Mouse (Mus musculus) brain, embryonic 18.5 days (tissue): ENCODE measurements around the gene Hhat.

Experiments
- DNase-seq: peaks from one replicate; pipeline ENCODE4 v3.0.0-alpha.2; 2012; ENCODE audit warnings: low read depth, low spot score

Gene Hhat

GRCm38 (mm10) chr1:192557978-192558594 lies 212.9 kb downstream of the Hhat start:
- DNase-seq: no peak

GRCm38 (mm10) chr1:192555516-192555915 lies 215.5 kb downstream of the Hhat start:
- no peak for DNase-seq

GRCm38 (mm10) chr1:192550561-192550960 lies 220.5 kb downstream of the Hhat start:
- no peak for DNase-seq

GRCm38 (mm10) chr1:192546843-192547242 lies 224.2 kb downstream of the Hhat start:
- no peak for DNase-seq

- no peak for DNase-seq
Observed at GRCm38 (mm10) chr1:192544901-192545300, 226.1 kb downstream of the Hhat start.

DNA sequence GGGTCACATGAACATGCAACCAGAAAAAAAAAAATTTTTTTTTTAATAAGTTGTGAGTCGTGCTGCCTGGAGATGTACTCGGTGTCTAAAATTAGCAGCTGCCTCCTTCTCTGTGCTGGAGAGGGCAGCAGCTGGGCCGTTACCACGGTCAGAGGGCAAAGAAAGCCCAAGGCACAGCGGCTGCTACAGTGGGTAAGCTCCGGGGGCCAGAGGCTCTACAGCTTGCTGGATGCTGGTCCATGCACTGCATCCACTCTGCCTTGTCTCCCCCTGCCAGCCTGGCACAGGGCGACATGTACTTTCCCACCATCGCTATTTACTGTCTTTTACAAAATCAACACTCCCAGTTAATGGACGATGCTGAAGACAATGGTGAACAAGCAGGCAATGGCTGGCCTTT lies 226.9 kb downstream of the Hhat start:
- DNase-seq: no peak

DNA sequence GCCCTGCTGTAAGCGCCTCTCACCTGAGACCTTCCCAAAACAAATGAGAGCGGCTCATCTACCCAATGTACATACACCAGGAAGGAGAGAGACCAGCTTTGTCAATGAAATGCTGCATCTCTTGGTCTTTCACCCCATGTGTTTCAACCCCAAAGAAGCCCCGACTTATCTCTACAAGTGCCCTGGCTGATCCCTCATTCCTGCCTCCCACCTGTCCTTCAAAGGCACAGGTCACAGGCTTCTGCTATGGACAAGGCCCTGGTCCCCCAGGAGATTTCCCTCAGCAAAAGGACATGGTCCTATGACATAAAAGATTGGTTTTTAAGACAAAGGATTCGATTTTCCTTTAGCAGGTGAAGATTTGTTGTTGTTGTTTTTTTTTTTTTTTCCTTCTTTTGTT lies 227.3 kb downstream of the Hhat start:
- no peak for DNase-seq

- no peak for DNase-seq
Observed at GRCm38 (mm10) chr1:192542093-192542492, 228.9 kb downstream of the Hhat start.

DNA sequence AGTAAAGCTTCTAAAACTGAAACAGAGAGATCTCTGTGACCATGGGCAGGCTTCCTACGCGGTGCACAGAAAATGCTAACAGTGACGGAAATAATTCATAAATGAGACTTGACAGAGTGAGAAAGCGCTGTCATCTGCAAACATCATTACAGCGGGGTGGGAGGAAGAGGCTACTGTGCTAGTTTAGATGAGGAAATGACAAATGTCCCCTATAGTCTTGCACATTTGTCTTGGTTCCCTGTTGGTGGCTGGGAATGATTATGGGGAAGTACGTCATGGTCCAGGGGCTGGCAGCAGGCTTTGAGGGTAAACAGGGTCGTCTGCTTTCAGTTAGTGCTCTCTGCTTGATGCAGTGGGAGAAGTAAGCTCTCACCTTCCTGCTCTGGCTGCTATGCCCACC lies 233.9 kb downstream of the Hhat start:
- no peak for DNase-seq

- no peak for DNase-seq
Observed at GRCm38 (mm10) chr1:192536440-192536839, 234.6 kb downstream of the Hhat start.

GRCm38 (mm10) chr1:192533016-192533415 lies 238.0 kb downstream of the Hhat start:
- DNase-seq: no peak

DNA sequence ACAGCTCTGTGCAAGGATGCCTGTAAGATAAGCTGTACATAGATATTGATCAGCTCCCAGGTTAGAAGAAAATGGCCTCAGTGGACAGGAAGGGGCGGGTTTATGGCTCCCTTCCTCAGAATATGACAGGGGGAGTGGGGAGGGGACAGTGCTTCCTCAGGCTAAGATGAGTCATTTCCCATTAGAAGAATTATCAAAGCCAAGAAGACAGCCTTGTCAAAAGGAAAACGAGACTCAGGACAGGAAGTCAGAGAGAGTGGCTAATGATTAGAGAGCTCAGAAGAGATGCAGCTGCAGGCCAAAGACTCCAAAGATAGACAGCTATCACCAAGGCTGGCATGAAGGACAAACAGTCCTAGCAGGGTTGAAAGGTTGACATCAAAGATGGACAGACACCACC lies 238.8 kb downstream of the Hhat start:
- DNase-seq: no peak

- DNase-seq: no peak
Observed at GRCm38 (mm10) chr1:192531490-192532146, 239.4 kb downstream of the Hhat start.

DNA sequence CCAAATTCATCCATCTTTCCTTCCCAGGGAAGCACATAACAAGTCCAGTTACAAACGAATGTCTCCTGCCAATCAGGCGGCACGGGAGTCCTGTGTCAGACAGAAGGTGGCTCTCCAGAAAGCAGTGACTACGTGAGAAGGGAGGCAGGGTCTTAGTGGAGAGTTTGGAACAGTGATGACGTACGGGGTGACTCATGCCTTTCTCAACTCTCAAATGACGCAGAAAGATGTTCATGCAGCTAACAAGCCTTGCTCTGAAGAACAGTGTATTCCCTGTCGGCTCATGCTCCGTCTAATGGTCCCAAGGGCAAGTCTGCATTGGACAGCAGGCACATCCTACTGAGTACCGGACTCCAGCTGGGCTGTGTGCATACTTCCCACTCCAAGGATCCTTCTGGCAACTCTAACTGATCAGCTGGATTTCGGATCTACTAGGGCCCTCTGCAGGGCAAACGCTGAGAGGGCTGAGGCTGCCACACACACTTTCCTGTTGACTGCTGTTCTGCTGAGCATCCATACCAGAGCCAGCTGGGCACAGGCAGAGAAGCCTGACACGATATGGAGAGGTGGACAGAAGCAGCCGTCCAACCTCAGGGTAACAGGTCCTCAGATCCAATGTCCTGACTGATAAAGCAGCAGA lies 245.2 kb downstream of the Hhat start:
- no peak for DNase-seq

DNA sequence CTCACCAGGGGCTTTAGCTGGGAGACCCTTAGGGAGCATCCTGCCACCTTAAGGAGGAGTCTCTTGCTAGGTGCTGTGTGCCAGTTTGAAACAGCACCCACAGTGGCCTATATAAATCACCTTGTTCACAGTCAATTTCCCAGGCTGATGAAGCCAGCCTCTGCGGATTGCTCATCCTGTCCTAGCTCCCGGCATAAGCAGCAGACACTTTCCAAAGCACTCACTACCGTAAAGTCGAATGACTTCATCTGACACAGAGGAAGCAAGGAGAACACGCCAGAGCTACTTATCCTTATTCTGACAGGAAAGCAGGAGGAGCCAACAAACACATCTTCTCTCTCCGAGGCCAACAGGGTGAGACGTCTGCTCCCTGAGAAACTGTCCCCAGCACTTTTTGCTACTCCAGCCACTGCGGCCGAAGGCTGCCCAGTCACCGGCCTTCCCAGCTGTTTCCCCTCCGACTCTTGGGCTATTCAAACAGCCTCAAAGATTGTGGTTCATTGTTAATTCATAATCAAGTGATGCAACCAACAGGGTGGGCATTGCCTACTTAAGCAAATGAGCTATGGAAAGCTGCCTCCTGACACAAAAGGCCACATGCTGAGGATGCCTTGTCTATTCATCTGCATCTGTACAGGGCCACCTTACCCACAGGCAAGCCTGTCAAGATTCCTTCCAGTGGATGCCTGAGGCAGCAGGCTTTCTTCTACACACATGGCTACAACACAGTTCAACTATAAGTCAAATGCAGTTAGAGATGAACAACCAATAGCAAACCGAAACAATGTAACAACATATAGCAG lies 248.4 kb downstream of the Hhat start:
- DNase-seq: no peak

DNA sequence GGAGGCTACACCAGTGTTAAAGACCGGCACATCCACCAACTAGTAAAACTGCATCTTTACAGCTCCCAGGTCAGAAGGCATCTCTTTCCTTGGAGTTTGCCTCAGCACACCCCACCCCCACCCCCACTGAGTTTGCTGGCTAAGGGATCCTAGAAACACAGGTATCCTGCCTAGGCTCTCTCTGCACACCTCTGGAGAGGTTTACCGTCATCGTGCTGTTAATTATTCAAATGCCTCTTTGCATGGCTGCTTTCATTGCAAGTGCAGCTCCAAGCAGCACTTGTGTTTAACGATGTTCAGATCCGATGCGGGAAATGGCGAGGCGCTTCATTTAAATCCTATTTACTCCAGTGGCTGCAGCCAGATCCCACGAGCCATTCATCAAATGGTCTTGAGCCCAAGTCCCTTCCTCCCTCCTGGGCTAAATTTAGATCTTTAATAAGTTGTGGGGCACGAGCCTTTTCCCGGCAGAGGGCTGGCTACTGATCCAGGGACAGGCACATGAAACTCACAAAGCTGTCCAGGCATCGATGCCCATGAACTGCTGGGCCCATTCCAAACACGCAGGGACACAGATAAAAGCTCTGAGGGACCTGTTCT lies 250.1 kb downstream of the Hhat start:
- no peak for DNase-seq

- no peak for DNase-seq
Observed at GRCm38 (mm10) chr1:192519713-192520112, 251.3 kb downstream of the Hhat start.

DNA sequence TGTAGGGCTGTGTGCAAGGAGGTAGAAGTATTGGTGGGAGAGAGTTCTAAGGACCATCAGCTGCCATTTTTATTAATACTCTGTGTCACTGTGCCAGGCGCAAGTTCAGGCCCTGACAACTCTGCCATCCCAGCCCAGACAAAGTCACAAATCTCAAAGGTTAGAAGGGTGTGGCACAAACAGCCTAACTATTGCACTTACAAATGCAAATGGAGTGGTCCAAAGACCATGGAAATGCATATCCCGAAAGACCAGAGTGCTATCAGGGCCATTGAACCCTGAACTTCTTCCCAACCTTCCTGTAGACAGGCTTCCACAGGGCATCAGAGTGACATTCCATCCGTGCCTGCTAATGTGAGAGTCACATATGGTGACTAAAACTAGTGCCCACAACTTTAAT lies 255.7 kb downstream of the Hhat start:
- no peak for DNase-seq

DNA sequence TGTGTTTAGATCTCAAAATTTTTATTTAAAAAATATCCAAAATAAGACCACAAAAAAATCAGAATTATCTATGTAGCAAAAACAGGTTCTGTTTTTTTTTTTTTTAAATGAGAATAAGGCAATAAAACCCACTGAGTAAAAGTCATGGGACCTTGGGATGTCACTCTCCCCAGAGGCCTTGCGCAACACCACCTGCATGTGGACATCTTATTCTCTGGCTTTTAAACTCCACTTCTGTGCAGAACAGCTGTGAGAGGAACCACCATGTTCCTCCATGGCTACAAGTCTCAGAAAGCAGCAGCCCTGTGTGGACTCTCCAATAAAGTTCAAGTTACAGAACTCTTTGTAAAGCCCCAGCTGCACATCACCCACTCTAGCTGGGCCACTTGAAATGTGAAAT lies 258.2 kb downstream of the Hhat start:
- no peak for DNase-seq

DNA sequence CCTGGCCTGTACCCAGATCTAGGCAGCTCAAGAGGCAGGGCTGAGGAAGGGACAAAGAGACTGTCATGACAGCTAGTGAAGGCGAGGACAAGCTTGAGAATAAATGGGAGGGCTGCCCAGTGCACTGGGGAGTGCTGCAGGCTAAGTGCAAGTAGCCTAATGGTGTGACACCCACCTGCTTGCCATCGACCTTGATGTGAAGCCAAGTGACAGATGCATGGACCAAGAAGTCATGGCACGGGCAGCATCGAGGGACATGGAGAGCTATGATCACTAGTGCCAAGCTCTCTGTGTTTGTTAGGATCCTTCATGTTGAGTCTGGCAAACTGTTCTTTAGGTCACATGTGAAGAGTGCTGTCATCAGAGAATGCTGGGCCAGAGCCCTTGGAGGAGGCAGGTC lies 267.4 kb downstream of the Hhat start:
- no peak for DNase-seq

DNA sequence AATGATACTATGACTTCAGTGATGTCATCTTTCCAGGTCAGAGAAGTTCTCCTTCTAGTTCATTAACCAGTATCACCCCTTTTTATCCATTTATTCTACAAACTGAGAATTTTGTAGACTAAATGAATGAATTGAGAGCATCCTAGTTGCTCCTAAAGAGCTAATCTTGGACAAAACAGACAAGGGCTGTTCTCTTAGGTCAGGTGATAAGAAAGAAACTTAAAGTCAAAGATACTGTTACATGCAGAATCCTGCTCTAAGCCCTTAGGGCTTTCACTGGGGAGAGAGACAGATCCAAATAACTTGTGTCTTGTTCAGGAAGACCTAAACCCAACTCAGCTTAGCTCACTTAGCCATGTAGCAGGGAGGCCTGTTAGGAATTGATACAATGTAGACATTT lies 268.2 kb downstream of the Hhat start:
- DNase-seq: no peak

DNA sequence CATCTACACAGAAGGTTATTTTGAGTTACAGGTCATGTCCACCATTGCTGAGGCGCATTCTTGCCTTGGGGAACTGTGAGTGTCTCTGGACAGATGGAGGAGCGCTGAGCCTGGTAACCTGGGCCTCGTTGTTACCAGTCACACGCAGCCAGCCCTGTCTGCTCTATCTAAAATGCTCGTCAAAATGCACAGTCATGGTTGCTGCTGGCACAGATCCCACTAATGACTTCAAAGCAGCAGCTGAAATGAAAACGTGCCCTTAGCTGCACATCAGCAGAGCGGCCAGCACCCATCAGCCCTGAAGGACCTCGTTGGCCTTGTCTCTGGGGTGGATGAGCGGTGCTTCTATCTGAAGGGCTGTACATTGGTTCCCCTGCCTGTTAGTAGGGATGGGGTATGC lies 269.0 kb downstream of the Hhat start:
- DNase-seq: no peak
